Mouse (Mus musculus): ENCODE results near the gene Pole. TPM values are rescaled to one million over a fixed set of nuclear protein-coding genes. Genes with fewer than 3 reads are reported as not detected.

Gene Pole
- 1 to 10 TPM; 3.2 to 3.9 TPM for polyA plus RNA-seq (2017; shearing (Covaris generic))

DNA sequence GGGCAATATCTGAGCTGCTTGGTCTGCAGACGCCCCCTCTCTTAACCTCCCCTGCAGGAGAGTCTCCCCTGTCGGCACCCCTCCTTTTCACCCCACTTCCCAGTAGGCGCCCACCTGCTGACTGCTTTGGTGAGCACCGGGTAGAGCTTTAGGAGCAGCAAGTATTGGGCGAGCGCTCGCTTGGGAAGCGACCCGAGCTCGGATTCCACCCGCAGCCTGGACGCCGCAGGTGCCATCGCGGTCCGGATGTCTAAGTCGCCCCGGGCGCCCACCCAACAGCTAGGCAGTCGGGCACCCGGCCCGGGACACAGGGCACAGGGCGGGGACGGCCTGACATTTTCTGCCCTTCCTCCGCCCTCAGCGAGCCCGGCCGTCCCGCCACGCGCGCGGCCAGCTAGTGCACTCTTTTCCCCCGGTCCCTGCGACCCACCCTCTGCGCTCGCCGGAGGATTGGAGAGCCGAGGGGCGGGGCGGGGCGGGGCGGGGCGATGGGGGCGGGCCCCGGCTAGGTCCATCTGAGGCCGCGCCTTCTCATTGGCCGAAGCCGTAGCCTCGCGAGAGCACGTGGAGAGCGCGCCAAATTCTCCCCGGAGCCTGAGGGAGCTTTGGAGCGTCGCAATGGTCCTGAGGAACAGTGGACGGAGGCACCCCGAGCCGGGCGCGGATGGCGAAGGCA is at the start of gene Pole, which contains the start of gene Pxmp2:
Gene Pole (plus strand): TSS at position 537 of the 676 bp plus-strand sequence.
Gene Pxmp2 (minus strand): TSS at position 417 of the 676 bp plus-strand sequence.

DNA sequence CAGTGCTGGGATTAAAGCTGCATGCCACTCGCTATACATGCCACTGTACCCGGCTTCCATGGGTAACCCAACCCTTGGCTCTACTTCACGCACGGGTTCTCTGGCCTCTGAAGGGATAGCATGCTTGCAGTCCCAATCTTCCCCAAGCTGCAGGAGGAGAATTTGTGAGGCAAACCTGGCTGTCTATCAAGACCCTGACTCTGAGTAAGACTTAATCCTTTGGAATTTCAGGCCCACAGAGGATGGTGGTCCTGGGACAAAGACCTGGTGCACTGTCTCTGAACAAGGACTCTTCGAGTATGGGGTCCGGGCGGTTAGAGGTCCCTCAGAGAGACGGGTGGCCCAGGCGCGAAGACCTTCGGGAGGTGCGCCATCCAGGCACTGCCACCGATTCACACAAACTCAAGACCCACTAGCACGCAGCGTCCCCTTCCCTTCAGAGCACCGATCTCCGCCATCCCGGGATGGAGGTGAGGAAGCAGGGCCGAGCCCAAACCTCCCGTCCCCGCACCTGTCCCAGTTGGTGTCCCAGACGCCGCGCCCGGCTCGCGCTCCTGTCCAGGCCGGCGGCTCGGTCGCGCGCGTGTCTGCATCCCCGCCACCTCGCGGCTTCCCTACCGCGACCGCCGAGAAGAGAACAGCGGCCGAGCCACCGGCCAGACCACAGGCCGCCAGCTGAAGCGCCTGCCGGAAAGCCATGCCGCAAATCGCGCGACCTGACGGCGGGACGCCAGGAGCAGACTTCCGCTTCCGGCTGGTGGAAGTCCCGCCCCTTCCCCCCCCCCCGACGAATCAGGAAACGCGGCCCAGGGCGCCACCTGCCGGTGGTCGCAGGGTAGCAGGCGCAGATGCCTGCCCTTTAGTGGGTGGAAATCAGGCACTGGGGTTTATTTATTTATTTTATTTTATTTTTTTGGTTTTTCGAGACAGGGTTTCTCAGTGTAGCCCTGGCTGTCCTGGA is 16.7 kb upstream of the Pole start, which contains the start of gene Pgam5:
Gene Pgam5 (minus strand): TSS at position 773 of the 961 bp plus-strand sequence.

DNA sequence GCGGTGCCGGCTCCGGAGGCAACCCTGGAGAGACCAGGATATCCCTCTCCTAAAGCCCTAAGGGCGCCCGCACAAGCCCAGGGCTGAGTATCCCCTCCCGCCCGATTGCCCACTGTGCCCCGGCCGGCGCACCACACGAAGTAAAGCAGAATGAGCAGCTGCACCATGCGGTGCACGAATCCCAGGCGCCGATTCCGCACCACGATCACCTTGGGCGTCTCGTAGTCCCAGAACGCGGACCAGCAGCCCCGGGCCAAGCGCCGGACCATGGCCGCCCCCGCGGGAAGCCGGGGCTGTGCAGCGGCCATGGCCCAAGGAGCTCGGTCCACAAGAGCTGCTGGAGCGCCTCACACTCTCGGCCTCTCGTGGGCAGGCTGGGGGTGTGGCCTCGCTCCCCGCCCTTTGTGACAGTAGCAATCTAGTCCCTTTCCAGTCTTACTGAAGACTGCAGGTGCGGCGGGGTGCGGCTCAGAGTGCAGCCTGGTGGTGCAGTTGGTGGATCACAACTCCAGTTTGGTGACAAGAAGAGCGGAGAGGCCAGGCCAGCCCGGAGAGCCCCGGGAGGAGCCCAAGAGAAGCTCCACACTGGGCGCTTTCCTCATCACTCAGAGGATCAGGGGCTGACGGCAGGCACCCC is 56.7 kb downstream of the Pole start, which contains the start of gene P2rx2:
Gene P2rx2 (minus strand): TSS at position 565 of the 637 bp plus-strand sequence.

DNA sequence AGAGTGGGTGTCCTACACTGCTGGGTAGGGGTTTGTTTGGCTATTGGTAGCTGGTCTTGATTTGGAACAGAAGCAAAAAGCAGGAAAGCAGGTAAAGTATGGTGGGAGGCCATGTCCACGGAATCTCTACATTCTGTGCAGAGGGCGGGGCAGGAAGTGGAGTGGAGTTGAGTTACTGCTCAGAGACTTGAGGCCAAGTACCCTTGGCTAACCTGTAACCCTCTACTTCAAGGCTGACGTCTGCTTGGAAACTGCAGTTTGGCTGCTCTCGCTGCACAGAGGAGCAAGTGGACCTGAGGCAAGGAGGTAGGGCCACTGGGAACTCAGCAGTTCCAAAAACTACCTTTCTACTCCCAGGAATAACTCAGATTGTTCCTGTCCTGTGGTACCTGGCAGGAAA is 58.4 kb downstream of the Pole start, which contains the start of gene Lrcol1:
Gene Lrcol1 (plus strand): TSS at position 207 of the 400 bp plus-strand sequence.

Other genes starting within 250 kb of the Pole start
- gene Gm17655, start 213.8 kb upstream of the Pole start, polyA plus RNA-seq (2017; shearing (Covaris generic)): 10 to 100 TPM; 10.9 to 11.1 TPM
- 1 to 10 TPM; 1.7 to 2.1 TPM for gene Gm35315, start 191.9 kb upstream of the Pole start, polyA plus RNA-seq (2017; shearing (Covaris generic))
- 1 to 10 TPM; 2.1 to 2.6 TPM for gene Plcxd1, start 186.3 kb upstream of the Pole start, polyA plus RNA-seq (2017; shearing (Covaris generic))
- gene Gtpbp6, start 178.1 kb upstream of the Pole start, polyA plus RNA-seq (2017; shearing (Covaris generic)): 10 to 100 TPM; 57.5 to 92.5 TPM
- 1 to 10 TPM; 2.8 to 4.0 TPM for gene Zfp605, start 176.2 kb upstream of the Pole start, polyA plus RNA-seq (2017; shearing (Covaris generic))
- 10 to 100 TPM; 63.1 to 78.6 TPM for gene Chfr, start 150.5 kb upstream of the Pole start, polyA plus RNA-seq (2017; shearing (Covaris generic))
- 10 to 100 TPM; 30.3 to 30.8 TPM for gene Golga3, start 109.6 kb upstream of the Pole start, polyA plus RNA-seq (2017; shearing (Covaris generic))
- 10 to 100 TPM; 52.2 to 60.1 TPM for gene Ankle2, start 55.3 kb upstream of the Pole start, polyA plus RNA-seq (2017; shearing (Covaris generic))
- 10 to 100 TPM; 53.2 to 69.8 TPM for gene Pgam5, start 16.4 kb upstream of the Pole start, polyA plus RNA-seq (2017; shearing (Covaris generic))
- gene Pxmp2, start 120 bp upstream of the Pole start, polyA plus RNA-seq (2017; shearing (Covaris generic)): 1 to 10 TPM; 2.8 to 4.2 TPM
- gene P2rx2, start 56.9 kb downstream of the Pole start, polyA plus RNA-seq (2017; shearing (Covaris generic)): not detected
- under 1 TPM; 0.31 to 0.58 TPM for gene Lrcol1, start 58.4 kb downstream of the Pole start, polyA plus RNA-seq (2017; shearing (Covaris generic))
- gene Fbrsl1, start 162.2 kb downstream of the Pole start, polyA plus RNA-seq (2017; shearing (Covaris generic)): 10 to 100 TPM; 36.8 to 42.6 TPM

All from inflammation-experienced regulatory T-cells (primary cell).